In genomic region chr15:83435324-83436090, GRCm38 (mm10) we compare ENCODE assay signal across 12 mouse cellular contexts. TPM values are rescaled to one million over a fixed set of nuclear protein-coding genes. Genes with fewer than 3 reads are reported as not detected.
A peak's percentile ranks its signal among the peaks of the same experiment; 100 is the strongest.
DNase-seq lines count a peak whose midpoint lies in the region; ATAC-seq and TF ChIP-seq lines count a peak whose summit lies in the region.
"Had no signal": no experiment of that assay in that cellular context is flagged by ENCODE, and none has a peak within 500 bp of the region (broad histone marks: within the 10 kb centered on the region; RNA-seq: fewer than 3 reads in every experiment).

No protein-coding gene starts in this region.

- H3K27me3 ChIP-seq in forebrain, postnatal 0 days (ENCODE audit: insufficient read depth, low read length) = no peaks in the 10 kb centered on the region
- no peaks in the 10 kb centered on the region for H3K27me3 ChIP-seq in forebrain, embryonic 13.5 days
- H3K27me3 ChIP-seq: neural tube, embryonic 15.5 days had no signal

- TF ChIP-seq CTCF in forebrain, postnatal 0 days (IDR thresholded peaks at IDR 0.05; ENCODE audit: low read depth) = no peak
- no peak for TF ChIP-seq CTCF in layer of hippocampus, adult 2 months (conservative IDR thresholded peaks at IDR 0.05)

- H3K4me2 ChIP-seq in forebrain, postnatal 0 days (ENCODE audit: low read depth) = no peak overlapping the region
- no peak overlapping the region for H3K4me2 ChIP-seq in forebrain, embryonic 13.5 days
- H3K4me2 ChIP-seq: heart, embryonic 11.5 days; neural tube, embryonic 15.5 days had no signal

- ATAC-seq in forebrain, postnatal 0 days = no peak
- ATAC-seq in forebrain, embryonic 13.5 days = no peak

- H3K36me3 ChIP-seq in forebrain, postnatal 0 days (ENCODE audit: insufficient read depth) = no peaks in the 10 kb centered on the region
- no peaks in the 10 kb centered on the region for H3K36me3 ChIP-seq in forebrain, embryonic 13.5 days (ENCODE audit: poor library complexity, severe bottlenecking)
- H3K36me3 ChIP-seq: midbrain, embryonic 10.5 days; neural tube, embryonic 15.5 days had no signal

- 0 out of 2 replicates have a peak, but pooled peaks cover 4% of the 10 kb centered on the region for H3K4me1 ChIP-seq in forebrain, postnatal 0 days (ENCODE audit: insufficient read depth)
- H3K4me1 ChIP-seq in forebrain, embryonic 13.5 days = peaks cover 4% of the 10 kb centered on the region; the same call in 1 of the 2 replicates

- H3K9ac ChIP-seq in forebrain, postnatal 0 days = no peak overlapping the region
- no peak overlapping the region for H3K9ac ChIP-seq in forebrain, embryonic 13.5 days
- H3K9ac ChIP-seq: neural tube, embryonic 15.5 days had no signal

- WGBS in forebrain, postnatal 0 days = 62% methylated on average over 8 of the region's 8 CpGs
- WGBS in forebrain, embryonic 13.5 days = 73% methylated on average over 8 of the region's 8 CpGs

- peak; percentile 25 for DNase-seq in forebrain, postnatal 0 days
- DNase-seq in layer of hippocampus, adult 2 months (ENCODE audit: low spot score in 2 of 2) = peak in 1 of 2 experiments; percentile 60
- DNase-seq in layer of hippocampus, postnatal 10 days (ENCODE audit: low spot score in 2 of 2) = no peak
- peak; percentile 73 for DNase-seq in A20 (ENCODE audit: low read depth, low spot score)
- DNase-seq in left cerebral cortex, adult 9 months (ENCODE audit: low spot score in 2 of 2) = peak; percentile 73 to 84
- no peak for DNase-seq in urinary bladder, postnatal 4 days (ENCODE audit: low spot score in 2 of 2)
- DNase-seq in urinary bladder, postnatal 10 days (ENCODE audit: low spot score) = no peak

- H3K9me3 ChIP-seq in forebrain, postnatal 0 days (ENCODE audit: low read length) = no peaks in the 10 kb centered on the region
- H3K9me3 ChIP-seq in forebrain, embryonic 13.5 days (replicated peaks) = no peaks in the 10 kb centered on the region
- H3K9me3 ChIP-seq: midbrain, embryonic 10.5 days; neural tube, embryonic 15.5 days had no signal

- H3K27ac ChIP-seq in forebrain, postnatal 0 days (ENCODE audit: low read depth, low read length) = no peak overlapping the region
- no peak overlapping the region for H3K27ac ChIP-seq in forebrain, embryonic 13.5 days
- H3K27ac ChIP-seq in layer of hippocampus, adult 2 months = peak overlapping the region; percentile 71
- H3K27ac ChIP-seq: liver, embryonic 14.5 days; midbrain, embryonic 10.5 days; neural tube, embryonic 15.5 days had no signal

- no peak overlapping the region for H3K4me3 ChIP-seq in forebrain, postnatal 0 days (ENCODE audit: low read depth, low read length)
- H3K4me3 ChIP-seq in forebrain, embryonic 13.5 days = no peak overlapping the region
- no peak overlapping the region for H3K4me3 ChIP-seq in layer of hippocampus, adult 2 months
- H3K4me3 ChIP-seq: midbrain, embryonic 10.5 days; neural tube, embryonic 15.5 days had no signal

RNA-seq across cellular contexts. Expression of gene Pacsin2, which starts 28.9 kb away (rescaled TPM):
- 13.8 and 20.9 TPM in 2 replicates for total RNA-seq in forebrain, postnatal 0 days (2014; rRNA removed)
- polyA plus RNA-seq in forebrain, postnatal 0 days (2015; fragmentation: Nextera tagmentation; extraction: Ambion mirVana) = 10.4 and 16.5 TPM in 2 replicates
- 26.0 TPM in 2 replicates for polyA plus RNA-seq in forebrain, embryonic 13.5 days (2015; fragmentation: Nextera tagmentation; extraction: Ambion mirVana)
- total RNA-seq in layer of hippocampus, adult 2 months (2021) = 100 to 1,000 TPM in 1 of 2 experiments, 10 to 100 TPM in 1; 99.7 to 104 TPM
- 10 to 100 TPM; 38.3 to 49.7 TPM for total RNA-seq in layer of hippocampus, postnatal 10 days (2021)

Comparison
In these comparisons a context has a peak if more than half of its experiments do, and no peak if none do; other contexts are left out.
1. DNase-seq: peak in forebrain, postnatal 0 days (single experiment), A20 (single experiment) and left cerebral cortex, adult 9 months (2 of 2); none in layer of hippocampus, postnatal 10 days (0 of 2), urinary bladder, postnatal 4 days (0 of 2) and urinary bladder, postnatal 10 days (single experiment).